Mouse (Mus musculus) megakaryocyte, embryonic 14.5 days (primary cell): Measurements from ENCODE around the gene Rnase11.

Experiments
- FLI1 ChIP-seq: IDR thresholded peaks from 2 replicates; pipeline ENCODE4 v1.6.1; 2012; ENCODE audit warnings: low read length, inconsistent platforms, mixed read lengths
- GATA1 ChIP-seq: IDR thresholded peaks from 3 replicates; pipeline ENCODE4 v1.6.1; 2012; ENCODE audit warnings: mixed read lengths, low read length, inconsistent platforms, borderline replicate concordance

- no peak for TF ChIP-seq FLI1
- no peak for TF ChIP-seq GATA1
These were observed 26.5 kb downstream of the Rnase11 start for GRCm38 (mm10) chr14:51023457-51023856.
